Mouse (Mus musculus) mesoderm, embryonic 11.5 days (tissue): ENCODE results near the gene Mettl15.
"Not testable (repeated sequence)": the region's sequence is repeated elsewhere in the genome, so short reads cannot be mapped to it uniquely, and the experiment has no call there.

ENCODE experiments used
- DNase-seq: peaks from one replicate; pipeline ENCODE4 v3.0.0-alpha.2; 2012; ENCODE audit warnings: low read depth, low spot score

The Mettl15 gene

DNA sequence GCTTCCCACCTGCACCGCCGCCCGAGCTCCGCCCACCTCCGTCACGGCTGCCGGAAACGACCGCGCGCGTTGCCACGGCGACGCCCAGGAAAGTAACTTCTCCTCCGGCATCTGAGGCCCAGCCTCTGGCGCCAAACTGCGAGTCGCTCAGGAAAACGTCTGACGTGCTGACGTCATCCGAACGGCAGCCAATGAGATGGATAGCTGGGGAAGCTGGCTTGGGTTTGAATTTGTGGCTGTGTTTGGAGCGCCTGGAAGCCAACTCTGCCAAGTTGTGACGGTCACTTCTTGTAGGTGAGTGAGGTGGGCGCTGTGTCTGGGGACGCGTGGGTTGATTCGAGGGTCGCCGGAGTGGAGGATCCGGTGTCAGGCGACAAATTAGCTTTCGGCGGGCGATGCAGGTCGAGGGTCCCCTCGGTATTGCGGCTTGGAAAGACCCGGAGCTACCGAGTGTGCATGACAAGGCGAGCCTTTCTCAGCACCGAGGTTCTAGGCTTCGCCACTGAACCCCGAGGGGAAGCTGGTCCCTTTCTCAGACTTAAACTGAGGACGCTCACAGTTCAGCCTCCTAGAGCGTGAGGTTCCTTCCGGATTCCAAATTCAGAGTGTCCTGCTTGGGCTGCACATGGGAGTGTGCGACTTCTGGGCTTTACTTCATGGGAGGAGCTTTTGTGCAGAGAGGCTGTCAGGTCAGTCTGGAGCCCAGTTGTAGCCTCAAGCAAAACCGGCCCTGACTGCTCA is at the start of gene Mettl15, which contains the start of gene Kif18a:
Mettl15 (minus strand) TSS at position 149 of the 741 bp plus-strand sequence.
Kif18a (plus strand) TSS at position 139 of the 741 bp plus-strand sequence.
- peak; percentile 97 for DNase-seq

DNA sequence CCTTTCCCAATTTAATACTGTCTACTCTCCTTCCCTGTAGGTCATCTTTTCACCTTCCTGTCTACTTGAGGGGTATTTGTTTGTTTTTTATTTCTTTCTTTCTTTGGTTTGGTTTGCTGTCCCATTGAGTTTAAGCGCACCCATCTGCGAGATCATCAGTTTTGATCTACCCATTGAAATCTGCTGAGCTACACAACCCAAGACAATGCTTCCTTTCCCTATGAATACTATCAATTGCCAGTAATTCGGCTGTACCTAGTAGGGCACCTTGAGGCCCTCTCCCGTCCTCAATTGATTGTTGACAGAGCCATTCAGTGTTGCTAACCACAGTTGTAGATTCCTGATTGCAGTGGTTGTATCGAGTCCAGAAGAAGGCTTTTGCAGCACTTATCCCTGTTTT is 30.8 kb upstream of the Mettl15 start:
- DNase-seq = no peak

DNA sequence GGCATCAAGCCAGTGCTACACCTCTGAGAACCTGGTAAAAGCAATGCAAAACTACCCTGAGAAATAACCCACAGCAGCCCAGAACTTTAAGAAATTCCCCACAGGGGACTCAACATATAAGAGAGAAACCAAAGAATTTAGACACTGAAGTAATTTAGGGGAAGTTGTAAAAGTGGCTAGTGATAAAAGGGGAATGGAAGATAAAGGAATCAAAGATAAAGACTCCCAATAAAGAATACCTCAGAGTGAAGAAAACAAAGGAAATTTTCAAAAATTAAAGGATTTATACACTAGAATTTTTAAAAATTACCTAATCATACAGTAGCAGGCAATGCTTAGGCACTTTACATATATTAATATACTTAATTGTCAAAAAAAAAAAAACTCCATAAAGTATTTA is 23.1 kb upstream of the Mettl15 start:
- no peak for DNase-seq

DNA sequence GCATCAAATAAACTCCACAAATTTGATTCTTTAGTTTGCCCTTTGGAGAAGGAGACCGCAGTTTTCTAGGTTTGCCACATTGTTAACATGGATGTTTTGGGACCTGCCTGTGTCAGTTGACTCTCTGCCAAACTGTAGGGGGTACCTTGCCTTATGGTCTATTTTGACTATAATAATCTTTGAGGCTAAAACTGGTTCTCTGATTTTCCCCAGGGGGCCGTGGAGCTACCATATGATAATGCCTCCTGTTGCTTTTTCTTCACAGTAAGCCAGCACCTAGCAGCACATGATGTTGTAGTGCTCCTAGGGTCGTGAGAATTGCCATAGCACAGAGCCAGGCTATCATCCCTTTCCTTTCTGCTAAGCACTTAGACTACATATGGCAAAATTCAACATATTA is 21.7 kb upstream of the Mettl15 start:
- DNase-seq = no peak

DNA sequence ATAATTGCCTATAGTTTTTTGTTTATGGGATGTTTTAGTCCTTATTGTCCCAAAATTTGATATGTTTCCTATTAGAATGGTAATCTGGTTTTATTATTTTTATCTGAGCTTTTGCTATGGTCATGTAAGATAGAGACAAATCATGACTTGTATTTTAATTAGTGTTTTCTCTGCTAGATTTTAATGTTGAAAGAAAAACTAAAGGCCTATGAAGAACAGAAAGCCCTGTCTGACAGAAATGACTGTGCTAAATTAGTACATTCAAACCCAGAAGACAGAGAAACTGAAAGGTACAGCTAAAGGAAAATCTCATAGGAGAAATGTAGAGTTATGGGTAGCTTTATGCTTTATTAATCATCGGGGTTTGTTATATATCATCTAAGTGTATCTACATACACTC is 17.6 kb upstream of the Mettl15 start:
- DNase-seq = no peak

DNA sequence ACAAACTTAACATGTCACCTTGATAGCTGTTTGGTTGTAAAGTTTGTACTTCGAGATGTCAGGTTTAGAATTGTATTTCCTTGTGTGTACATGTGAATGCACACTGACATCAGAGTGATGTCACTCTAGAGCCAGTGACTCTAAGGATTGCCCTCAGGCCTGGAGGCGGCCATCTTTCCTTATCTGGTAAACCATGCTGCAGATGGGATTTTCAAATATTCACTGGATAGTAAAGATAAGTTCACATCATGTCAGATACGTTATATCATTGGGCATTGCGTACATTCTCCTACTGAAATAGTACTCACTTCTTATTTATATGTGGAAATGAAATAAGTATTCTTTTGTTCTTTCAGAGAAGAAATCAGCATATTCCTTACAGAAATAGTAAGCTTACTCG is 15.7 kb upstream of the Mettl15 start:
- no peak for DNase-seq

DNA sequence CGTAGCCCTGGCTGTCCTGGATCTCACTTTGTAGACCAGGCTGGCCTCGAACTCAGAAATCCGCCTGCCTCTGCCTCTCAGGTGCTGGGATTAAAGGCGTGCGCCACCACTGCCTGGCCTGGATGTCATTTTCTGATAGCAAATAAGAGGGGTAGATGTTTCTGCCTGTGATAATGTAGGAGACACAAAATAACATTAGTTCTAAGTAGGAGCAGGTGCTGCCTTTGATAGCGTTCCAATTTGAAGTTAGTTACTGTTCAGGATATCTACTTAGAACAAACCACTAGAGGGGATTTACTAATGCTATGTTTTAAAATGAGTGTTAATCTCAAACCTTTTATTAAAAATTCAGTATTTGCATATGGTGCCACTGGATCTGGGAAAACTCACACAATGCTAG is 8.8 kb upstream of the Mettl15 start:
- no peak for DNase-seq

DNA sequence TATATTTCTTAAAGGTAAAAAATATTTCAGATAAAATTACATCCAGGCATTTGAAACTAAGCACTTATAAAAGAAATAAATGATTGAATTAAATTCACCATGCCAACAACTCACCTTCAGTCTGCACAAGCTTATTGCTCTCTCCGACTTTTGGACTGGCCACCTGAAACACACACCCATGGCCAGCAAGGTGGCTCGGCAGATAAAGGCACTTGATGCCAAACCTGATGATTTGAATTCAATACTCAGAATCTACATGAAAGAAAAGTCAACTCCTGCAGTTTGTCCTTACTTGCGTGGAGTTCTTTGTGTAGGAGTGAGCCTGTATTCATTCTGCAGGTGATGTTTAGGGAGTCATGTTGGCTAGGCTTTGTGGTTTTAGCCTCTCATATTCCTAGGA is 3.6 kb upstream of the Mettl15 start:
- no peak for DNase-seq

DNA sequence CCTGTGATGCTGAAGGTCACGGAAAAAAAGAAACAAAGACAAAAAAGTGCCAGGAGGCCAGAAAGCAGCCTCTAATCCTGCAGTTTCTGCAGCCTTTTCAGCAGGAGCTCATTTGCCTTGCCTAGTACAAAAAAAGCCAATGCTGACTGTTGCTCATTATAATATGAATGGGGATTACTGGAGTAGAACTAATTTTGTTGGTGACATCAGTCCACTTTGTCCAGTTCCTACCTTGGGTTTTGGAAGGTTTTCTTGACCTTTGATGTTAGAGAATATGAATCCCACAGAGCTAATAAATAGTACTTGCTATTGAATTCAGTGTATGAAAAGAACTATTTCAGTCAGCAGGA is 768 bp upstream of the Mettl15 start:
- no peak for DNase-seq

DNA sequence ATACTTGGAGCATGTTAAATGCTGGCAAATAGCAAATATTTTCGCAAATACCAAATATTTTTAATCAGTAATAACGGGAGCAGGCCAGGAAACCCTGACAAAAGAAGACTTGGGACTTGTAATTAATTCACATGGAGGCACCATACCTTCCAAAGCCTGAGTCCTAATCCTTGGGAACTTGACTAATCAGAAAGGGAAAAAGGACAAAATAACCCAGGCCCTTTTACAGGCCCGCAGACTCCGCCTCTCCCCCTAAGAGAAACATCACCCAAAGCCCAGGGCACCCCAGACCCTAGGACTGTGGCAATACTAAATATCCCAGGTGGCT is 312 bp downstream of the Mettl15 start:
- DNase-seq = no peak

DNA sequence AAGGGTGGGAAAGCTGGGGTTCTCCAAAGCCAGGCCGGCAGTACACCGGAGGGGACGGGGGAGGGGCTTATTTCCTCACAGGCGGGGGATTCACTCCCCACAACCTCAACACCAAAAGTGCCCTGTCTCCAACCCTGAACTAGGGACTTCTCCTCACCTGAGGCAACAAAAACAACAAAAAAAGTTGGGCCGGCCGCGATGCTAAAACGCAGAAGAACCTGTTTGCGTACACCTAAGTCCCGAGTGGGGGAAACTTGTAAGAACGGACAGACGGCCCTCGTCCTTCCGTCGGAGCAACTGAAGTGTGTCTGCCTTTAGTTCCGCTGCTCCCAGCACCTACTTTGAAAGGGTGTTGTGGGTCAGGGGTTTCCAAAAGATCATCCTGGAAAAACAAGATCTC is 2.5 kb downstream of the Mettl15 start:
- peak; percentile 35 for DNase-seq

DNA sequence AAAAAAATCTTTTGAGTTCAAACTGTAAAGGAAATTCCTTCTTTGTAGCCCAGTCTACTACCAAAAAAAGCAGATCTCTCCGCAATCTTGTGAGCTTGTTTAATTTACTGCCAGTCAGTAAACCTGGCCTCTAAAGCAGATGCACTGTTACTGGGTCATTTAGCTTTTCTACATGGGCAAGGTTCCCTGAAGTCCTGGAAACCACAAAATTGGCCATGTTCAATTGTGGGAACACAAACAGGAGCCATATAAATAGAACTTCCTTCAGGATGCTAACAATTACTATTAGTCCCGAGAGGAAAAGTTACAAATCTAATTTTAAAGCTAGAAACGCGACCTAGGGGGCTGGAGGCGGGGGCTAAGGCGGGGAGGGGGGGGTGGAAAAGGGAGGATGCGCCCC is 3.0 kb downstream of the Mettl15 start:
- DNase-seq = no peak

DNA sequence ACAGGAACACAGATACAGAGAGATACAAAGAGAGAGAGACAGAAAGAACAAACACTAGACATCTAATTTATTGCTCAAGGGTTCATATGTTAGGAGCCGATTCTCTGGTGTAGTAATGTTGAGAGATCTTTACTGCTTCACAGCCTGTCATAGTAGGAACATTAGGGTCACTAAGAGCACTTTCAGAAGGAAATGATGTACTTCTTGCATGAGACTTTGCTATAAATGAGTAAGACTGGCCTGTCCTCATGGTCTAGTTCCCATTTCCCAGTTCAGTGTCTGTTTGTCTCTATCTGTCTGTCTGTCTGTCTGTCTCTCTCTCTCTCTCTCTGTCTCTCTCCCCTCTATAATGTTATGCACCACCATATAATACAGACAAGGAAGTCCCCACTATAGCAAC is 7.5 kb downstream of the Mettl15 start:
- DNase-seq = no peak

DNA sequence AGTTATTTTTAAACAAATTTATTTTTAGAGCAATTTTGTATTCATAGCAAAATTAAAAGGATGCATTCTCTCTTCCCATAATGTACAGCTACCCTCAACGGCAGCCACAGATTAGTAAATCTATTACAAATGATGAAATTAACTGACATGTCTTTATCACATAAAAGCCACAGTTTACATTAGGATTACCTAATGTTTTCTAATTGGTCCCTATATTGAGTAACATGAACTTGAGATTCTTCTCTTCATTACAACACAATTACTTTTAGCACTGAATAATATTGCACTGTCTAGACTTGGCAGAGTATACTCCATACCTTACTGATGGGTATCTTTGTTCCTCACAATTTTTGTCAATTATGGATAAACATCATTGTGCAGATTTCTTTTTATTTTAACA is 17.8 kb downstream of the Mettl15 start:
- no peak for DNase-seq

DNA sequence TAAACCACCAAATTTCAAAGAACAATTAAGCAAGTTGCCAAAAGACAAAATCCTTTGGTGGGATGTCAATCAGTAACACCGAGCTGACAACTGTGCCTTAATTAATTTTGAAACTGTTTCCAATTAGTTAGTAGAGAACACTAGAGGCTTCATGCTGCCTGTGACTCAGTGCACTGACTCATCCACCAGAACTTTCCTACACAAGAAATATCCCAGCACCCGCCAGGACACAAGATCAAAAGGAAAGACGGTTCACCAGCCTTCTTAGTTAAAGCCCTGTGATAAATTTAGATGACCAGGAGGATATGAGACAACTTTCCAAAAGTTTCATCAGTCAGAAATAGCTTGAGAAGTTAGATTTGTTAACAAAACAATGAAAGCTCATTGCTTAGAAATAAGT is 38.6 kb downstream of the Mettl15 start:
- no peak for DNase-seq

DNA sequence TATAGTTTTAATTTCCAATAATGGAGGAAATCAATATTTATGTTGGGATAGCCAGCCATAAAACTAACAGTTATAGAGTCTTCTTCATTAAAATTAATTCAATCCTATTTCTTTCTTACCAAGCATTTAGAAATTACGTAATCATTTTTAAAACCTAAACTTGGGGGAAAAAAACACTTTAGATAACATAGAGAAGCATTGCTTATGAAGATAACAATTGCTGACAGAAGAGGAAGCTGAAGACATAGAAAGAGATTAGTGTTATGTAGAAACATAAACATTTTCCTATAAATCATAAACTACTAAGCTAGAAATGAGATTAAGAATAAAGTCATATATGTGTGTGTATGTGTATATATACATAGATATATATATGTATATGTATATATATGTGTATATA is 44.8 kb downstream of the Mettl15 start:
- DNase-seq = no peak

DNA sequence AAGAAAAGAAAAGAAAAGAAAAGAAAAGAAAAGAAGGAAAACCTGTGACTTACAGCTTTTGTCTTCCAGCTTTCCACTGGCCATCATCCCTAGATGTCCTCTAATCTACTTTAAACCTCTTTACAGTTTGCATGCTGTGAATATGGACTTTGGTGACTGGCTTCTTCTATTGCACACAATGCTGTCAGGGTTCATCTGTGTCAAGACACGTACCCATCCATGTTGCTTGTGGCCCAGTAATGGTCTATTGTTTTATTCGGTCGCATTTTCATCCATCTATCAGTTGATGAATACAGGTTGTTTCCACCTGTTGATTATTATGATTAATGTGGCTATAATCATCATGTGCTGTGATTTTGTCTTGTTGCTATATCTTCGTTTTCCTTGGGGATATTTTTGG is 46.7 kb downstream of the Mettl15 start:
- no peak for DNase-seq

DNA sequence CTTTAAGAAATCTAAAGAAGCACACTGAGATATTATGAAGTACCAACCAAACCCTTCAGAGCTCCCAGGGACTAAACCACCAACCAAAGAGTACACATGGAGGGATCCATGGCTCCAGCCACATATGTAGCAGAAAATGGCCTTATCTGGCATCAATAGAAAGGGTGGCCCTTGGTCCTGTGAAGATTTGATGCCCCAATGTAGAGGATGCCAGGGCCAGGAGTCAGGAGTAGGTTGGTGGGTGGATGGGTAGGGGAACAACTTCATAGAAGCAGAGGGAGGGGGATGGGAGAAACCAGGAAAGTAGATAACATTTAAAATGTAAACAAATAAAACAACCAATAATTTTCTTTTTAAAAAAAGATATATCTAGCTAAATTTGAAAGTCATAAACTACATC is 50.1 kb downstream of the Mettl15 start:
- DNase-seq = no peak

DNA sequence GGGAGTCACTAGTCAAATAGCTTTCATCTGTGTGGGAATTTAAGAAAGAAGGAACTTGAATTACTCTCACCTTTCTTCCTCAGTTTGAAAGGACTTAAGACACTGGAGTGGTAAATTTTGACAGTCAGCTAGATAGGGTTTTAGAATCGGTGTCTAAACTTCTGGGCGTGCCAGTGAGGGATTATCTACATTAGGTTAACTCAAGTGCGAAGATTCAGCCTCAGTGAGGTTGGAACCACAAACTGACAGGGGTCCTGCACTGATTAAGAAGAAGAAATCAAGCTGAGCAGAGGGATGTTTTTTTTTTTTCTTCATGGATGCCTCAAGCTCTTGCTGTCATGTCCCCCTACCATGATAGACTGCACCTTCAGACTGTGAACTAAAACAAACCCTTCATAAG is 53.4 kb downstream of the Mettl15 start:
- no peak for DNase-seq

DNA sequence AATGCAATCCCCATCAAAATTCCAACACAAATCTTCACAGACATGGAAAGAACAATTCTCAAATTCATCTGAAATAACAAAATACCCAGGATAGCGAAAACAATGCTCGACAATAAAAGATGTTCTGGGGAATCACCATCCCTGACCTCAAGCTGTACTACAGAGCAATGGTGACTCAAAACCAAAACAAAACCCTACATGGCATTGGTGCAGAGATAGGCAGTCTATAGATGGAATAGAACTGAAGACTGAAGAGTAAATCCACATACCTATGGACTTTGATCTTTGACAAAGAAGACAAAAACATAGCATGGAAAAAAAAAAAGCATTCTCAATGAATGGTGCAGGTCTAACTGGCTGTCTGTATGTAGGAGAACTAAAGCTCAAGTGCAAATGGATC is 59.1 kb downstream of the Mettl15 start:
- DNase-seq = no peak

DNA sequence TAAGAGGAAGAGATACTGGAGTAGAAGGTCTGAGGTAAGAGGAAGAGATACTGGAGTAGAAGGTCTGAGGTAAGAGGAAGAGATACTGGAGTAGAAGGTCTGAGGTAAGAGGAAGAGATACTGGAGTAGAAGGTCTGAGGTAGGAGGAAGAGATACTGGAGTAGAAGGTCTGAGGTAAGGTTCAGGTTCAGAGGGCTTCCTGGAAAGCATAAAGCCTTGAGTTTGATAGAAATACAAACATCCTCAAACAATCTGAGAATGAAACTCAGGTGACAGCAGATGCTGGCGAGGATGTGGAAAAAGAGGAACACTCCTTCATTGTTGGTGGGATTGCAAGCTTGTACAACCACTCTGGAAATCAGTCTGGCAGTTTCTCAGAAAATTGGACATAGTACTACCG is 63.9 kb downstream of the Mettl15 start:
- DNase-seq = not testable (repeated sequence)

DNA sequence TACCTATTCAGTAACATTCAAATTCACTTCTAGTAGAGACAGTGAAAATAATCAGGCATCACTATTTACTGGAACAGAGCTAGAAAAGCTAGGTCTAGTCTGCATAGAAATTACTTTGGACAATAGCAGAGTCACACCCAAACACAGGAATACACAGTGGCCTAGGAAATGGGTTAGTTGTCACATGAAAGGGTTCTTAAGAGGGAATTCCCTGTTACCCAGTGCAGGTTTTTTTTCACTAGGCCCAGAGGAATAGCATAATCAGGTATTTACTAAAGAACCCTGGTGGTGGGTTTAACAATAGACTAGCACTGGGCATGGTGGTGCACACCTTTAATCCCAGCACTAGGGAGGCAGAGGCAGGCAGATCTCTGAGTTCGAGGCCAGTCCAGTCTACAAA is 69.9 kb downstream of the Mettl15 start:
- not testable (repeated sequence) for DNase-seq

DNA sequence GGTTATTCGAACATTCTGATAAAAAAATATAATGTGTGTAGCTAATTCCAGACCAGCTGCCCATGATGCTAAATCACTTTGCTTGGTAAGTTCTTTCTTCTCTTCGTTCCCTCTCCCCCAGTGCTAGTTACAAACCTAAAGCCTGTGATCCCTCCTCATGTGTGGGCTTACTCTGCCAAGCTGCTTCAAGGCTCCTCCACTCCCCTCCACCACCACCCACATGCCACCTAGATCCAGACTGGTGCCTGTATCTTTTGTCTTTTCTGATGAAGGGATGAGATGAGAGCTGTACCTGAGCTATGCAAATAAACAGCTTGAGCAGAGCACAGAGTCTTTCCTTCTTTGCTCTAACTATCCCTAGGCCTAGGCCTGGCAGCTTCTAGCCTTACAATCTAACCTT is 72.5 kb downstream of the Mettl15 start:
- no peak for DNase-seq

DNA sequence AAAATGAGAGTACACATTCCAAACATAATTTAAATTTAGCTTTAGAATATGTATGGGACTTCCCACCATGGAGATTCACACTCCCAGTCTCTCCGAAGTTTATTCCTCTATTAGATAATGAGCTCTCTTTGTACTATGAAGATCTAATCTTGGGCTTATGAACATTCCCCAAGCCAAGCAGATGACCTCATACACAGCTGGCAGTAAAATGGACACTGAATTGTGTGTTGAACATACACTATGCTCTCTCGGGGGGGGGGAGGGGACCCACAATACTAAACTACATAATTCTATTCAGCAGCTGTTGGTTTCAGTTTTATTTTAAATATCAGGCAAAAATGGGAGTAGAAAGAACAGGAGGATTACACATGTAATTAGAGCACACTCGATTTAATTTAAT is 97.6 kb downstream of the Mettl15 start:
- DNase-seq = no peak
